Mouse (Mus musculus) CH12.LX (cell line): ENCODE measurements around the gene Cilp2.

ENCODE experiments used
- CTCF ChIP-seq, 2 experiments: IDR thresholded peaks in 1 of 2; conservative IDR thresholded peaks in 1 of 2; 2 replicates each; pipeline ENCODE4 v1.5.1; 2011 to 2012; ENCODE audit warnings: low read depth in 2 of 2, low read length in 2 of 2, improper control_type of control experiment in 1 of 2, inconsistent platforms in 1 of 2, mild to moderate bottlenecking in 1 of 2, moderate library complexity in 1 of 2
- ELF1 ChIP-seq: IDR thresholded peaks from 2 replicates; pipeline ENCODE4 v1.6.1; 2014; ENCODE audit warnings: low read depth, mild to moderate bottlenecking, inconsistent platforms, low read length, improper control_type of control experiment
- GABPA ChIP-seq: IDR thresholded peaks from 2 replicates; pipeline ENCODE4 v1.6.1; 2012; ENCODE audit warnings: low read depth, low read length, improper control_type of control experiment, inconsistent platforms; ENCODE audit not compliant: insufficient replicate concordance
- JUND ChIP-seq: conservative IDR thresholded peaks from 2 replicates; pipeline ENCODE4 v1.6.1; 2011; ENCODE audit warnings: low read depth, low read length, improper control_type of control experiment
- MAZ ChIP-seq: IDR thresholded peaks from 2 replicates; pipeline ENCODE4 v1.6.1; 2012; ENCODE audit warnings: low read depth, mild to moderate bottlenecking, inconsistent platforms, low read length, improper control_type of control experiment, moderate library complexity
- MXI1 ChIP-seq: IDR thresholded peaks from 2 replicates; pipeline ENCODE4 v1.6.1; 2011; ENCODE audit warnings: mild to moderate bottlenecking, low read depth, low read length, improper control_type of control experiment
- POLR2A ChIP-seq: IDR thresholded peaks from 2 replicates; pipeline ENCODE4 v1.6.1; 2011; ENCODE audit warnings: low read depth, mild to moderate bottlenecking, improper control_type of control experiment, low read length
- SIN3A ChIP-seq: IDR thresholded peaks from 2 replicates; pipeline ENCODE4 v1.6.1; 2012; ENCODE audit warnings: low read length, improper control_type of control experiment, inconsistent platforms
- TCF12 ChIP-seq: IDR thresholded peaks from 2 replicates; pipeline ENCODE4 v1.6.1; 2014; ENCODE audit warnings: low read depth, mild to moderate bottlenecking, inconsistent platforms, low read length, improper control_type of control experiment
- USF1 ChIP-seq: IDR thresholded peaks from 2 replicates; pipeline ENCODE4 v1.6.1; 2014; ENCODE audit warnings: low read depth, mild to moderate bottlenecking, inconsistent platforms, low read length, improper control_type of control experiment
- USF2 ChIP-seq: conservative IDR thresholded peaks from 2 replicates; pipeline ENCODE4 v1.6.1; 2011; ENCODE audit warnings: low read depth, low read length, improper control_type of control experiment
- ZC3H11A ChIP-seq: IDR thresholded peaks from 2 replicates; pipeline ENCODE4 v1.6.1; 2012; ENCODE audit warnings: low read depth, mild to moderate bottlenecking, inconsistent platforms, low read length, improper control_type of control experiment
- ZNF384 ChIP-seq: IDR thresholded peaks from 2 replicates; pipeline ENCODE4 v1.6.1; 2012; ENCODE audit warnings: low read depth, low read length, improper control_type of control experiment, inconsistent platforms

DNA sequence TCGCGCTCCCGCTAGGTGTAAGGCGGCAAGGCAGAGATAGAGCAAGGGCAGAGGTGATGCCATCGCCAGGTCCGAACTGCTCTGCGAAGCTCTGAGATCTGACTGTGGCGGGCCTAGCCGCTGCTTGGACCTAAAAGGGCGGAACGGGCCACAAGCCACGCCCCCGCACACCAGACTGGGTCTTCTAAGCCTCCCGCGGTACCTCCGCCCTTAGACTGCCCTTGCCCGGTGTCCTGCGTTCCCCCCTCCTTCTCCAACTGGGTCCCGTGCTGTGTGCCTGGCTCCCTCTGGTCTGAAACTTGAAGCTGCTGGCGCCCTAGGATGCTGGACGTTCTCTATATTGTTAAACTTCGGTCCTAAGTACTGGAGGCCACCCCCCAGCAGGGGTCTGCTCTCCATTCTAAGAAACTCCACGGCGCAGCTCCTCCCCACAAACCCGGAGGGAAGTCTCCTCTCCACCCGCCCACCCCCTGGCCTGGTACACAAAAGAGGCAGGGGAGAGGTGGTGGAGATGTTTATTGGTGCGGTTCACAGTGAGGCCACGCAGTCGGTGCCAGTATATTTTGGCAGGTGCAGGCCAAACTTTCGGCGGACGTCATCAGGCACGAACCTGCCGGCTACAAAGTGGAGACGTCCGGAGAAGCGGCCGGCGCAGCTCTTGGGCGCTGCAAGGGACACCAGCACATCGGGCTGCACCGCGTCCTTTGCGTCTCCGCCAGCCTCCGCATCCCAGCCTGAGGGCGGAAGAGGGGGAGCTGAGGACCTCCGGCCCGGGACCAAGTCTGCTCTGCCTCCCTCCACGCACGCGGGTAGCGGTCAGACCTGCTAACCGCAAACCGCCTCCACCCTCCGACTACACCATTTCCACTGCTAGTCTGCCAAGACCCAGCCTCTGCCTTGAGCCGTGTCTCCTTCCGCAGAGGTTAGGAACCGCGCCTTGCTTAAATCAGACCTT, at the start of gene Cilp2:
- TF ChIP-seq POLR2A (no peak), MAZ (no peak), TCF12 (no peak), CTCF (conservative IDR thresholded peaks at IDR 0.05 in 1 of 2, IDR thresholded peaks at IDR 0.05 in 1 of 2; ENCODE audit: low read depth in 2 of 2, low read length in 2 of 2) (no peak), ZC3H11A (no peak), USF1 (no peak), GABPA (no peak), MXI1 (no peak), SIN3A (no peak), ZNF384 (no peak), JUND (no peak), ELF1 (no peak), USF2 (no peak)
